Mouse (Mus musculus) heart, postnatal 14 days (tissue): Measurements from ENCODE around the gene Zmiz1. TPM values are rescaled to one million over a fixed set of nuclear protein-coding genes. Genes with fewer than 3 reads are reported as not detected.
A peak's percentile ranks its signal among the peaks of the same experiment; 100 is the strongest.

ENCODE experiments used
- DNase-seq, 2 experiments: peaks; one replicate each; pipeline ENCODE4 v3.0.0; 2021 to 2022
- intact Hi-C: fragments of 180-260 bp; cut with DNase I; formaldehyde crosslinking; loops from one replicate; pipeline ENCODE4 v1.15.1; 2025
- total RNA-seq, 2 experiments: library from RNA; stranded (reverse); gene quantifications; 2 replicates each; pipeline ENCODE4 v1.2.3; 2021

The Zmiz1 gene
- total RNA-seq, 2 experiments from 2014 or later: 53.9 to 59.4 TPM

DNA sequence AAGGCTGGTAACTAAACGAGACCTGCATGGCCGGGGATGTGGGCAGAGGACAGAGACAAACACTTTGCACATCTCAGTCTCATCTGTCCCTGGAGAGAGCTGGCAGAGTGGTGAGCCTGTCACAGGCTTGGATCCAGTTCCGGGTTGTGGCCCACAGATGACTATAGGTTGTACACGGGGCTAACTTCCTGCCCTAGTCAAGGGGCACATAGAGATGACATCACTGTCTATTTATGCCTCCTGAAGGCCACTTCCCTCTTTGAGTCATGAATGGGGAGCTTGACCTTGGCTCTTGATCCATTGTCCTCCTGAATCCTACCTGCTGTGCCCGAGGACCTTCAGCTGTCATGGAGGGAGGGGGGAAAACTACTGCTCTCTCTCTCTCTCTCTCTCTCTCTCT lies 25.1 kb downstream of the Zmiz1 start:
- no peak for DNase-seq
- intact Hi-C loops: no loop called here

DNA sequence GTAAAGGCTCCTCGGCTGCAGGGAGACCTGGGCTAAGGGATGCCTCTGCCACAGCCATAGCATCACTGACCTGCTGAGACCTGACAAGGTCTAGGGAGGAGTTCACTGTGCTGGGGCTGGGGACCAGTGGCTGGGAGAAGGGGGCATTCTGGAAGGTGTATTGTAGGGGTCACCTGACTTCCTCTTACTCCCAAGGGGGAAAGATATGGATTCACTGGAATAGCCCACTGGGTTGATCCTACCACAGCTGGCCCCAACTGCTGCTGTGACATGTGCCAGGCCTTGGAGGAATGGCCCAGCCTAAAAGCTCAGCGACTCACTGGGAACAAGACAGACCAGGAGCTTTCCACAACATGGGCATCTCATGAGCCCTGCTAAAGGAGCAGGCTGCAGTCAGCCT lies 27.2 kb downstream of the Zmiz1 start:
- intact Hi-C loops: no loop called here
- DNase-seq: no peak

DNA sequence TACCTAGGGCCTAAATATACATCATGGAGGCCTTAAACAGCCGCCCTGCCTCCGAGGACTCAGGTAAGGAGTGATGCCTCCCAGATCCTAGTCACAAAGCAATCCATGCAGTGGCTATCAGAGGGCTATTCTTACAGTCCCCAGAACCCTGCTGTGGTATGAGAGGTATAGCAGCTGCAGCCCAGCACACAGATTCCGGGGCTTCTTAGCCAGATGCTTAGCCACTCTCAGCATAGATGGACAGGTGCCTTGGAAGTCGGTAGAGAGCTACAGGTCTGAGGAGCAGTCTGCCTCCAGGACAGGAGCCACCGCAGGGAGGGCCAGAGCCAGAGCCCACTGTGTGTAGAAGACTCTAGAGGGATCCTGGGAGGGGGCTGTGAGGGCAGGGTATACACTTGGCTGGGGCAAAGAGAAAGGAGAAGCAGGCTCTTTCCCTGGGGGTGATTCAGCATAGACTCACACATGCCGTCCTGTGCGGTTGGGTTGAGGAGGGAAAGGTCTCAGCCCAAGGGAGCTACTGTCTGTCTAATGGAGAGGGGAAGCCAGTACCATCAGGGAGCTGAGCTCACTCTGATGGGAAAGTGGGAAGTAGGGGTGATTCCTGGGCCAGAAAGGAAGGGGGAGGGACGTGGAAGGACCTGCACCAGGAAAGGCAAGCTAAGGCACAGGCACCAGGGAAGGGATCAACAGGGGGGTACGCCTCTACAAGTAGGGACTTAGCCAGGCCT lies 27.9 kb downstream of the Zmiz1 start:
- intact Hi-C loops: no loop called here
- DNase-seq: no peak

DNA sequence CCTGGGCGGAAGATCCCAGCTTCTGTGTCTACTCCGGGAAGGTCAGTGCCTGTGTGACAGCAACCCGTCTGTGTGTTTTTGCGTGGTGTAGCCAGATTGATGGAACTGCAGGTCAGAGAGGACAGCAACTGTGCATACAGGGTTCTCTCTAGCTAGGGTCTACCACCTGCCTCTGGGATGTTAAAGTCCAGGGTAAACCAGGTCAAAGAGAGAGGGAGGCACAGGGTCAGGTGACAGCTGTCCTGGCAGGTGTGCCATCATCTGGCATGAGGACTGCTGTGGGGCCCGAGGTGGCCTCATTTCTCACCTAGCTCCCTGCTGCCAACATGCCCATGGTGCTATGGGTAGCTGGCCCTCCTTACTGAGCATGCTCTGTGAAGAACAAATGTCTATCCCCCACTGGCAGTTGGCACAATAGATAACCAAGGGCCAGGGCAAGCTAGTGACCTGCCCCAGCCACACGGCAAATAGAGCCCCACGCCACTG lies 28.5 kb downstream of the Zmiz1 start:
- intact Hi-C loops: no loop called here
- DNase-seq: no peak

DNA sequence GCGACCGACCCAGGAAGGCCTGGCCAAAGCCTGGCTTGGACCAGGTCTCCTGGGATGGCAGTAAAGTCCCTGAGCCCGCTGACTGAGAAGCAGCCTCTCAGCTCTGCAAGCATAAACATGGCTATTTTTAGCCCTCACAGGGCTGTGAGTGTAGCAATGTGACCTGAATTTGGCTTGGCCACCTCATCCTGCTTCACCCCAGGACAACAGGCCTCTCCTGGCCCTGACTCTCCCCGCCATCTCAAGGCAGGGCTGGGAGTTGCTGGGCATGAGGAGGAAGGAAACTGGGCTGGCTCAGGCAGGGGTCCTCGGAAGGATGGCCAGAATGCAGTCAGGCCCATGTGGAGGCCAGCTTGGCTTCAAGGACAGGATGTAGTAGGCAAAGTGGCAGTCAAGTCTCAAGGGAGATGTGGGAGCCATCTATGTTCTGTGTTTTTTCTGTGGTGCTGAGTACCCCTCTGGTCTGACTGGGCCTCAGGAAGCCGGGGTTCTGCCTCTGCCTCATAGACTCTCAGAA lies 29.2 kb downstream of the Zmiz1 start:
- intact Hi-C loops: no loop called here
- DNase-seq: peak; percentile 67 to 77

DNA sequence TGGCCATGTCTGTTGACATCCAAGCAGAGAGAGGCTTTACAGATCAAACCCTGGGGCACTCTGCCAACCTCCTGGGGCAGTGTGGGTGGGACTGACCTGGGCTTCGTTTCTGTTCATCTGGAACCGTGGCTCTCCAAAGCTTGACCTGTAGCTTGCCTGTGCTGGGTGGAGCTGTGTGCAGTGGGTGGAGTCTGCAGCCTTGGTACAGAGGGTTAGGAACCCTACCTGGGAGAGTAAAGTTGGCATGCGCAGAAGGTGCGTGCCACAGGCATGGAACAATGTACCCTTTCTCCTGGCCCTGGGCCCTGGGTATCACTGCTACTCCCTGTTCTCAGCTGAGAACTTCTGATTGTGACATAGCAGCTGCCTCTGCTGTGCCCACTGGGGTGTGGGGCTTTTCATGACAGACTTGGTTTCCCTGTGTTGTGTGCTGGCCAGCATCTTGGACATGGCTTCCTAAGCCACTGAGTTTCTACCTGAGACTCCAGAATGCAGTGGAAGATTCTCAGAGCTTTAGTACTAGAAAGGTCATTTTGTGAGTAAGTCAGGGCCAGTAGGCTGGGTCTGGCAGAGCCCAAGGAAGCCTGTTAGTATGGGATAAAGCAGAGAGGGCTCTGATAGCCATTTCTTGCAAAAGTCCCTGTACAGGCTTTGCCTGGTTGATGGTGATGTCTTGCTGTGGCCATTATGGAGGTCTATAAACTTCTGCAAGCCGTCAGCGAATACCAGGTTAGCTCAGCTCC lies 30.5 kb downstream of the Zmiz1 start:
- intact Hi-C loops: no loop called here
- DNase-seq: peak; percentile 34 to 52

DNA sequence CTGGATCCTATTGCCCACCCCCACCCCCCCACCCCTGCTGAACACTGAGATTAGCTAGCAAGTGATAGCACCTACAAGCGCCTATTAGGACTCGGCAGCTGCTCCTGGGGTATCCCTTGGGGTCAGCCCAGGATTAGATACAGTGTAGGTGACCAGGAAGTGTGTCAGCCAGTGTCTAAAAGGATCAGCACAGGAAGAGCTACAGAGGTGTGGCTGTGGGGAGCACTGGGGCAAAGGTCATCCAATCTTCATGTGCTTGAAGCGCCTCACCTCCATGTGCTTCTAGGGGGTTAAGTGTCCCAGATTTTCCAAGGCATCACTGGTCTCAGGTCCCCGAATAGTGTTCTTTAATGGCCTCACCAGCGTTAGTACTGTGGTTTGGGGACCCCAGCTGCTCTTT lies 33.0 kb downstream of the Zmiz1 start:
- no peak for DNase-seq
- intact Hi-C loops: no loop called here

DNA sequence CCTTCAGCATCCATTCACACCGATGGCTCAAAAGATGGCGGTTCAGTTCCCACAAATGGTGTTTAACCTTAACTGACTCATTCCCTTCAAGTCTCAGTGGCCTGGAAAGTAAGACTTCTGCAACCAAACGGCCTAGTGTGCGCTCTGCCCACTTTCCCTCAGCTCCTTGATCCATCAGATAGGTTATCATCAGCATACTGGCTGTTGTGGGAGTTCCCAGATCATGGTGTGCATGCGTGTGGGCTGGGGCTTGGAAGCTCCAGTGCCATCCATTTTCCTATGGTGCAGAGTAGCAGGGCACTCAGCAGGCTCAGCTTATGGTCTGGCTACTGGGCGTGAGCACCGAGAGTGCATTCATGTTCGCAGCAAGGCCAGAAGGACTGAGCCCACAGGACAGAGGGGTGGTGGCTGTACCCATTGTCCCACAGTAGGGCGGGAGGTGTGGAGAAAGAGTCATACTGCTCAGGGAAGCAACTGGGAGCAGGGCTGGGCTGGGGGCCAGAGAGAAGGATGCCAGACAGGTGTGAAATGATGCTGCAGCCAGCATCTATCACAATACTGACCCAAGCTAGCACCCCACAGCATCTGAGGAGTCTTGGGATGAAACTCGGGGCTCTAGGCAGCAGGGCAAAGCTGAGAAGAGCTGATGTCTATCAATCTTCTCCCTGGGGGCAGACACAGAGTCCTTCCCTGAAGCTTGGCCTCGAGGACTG lies 33.7 kb downstream of the Zmiz1 start:
- intact Hi-C loops: no loop called here
- DNase-seq: no peak

DNA sequence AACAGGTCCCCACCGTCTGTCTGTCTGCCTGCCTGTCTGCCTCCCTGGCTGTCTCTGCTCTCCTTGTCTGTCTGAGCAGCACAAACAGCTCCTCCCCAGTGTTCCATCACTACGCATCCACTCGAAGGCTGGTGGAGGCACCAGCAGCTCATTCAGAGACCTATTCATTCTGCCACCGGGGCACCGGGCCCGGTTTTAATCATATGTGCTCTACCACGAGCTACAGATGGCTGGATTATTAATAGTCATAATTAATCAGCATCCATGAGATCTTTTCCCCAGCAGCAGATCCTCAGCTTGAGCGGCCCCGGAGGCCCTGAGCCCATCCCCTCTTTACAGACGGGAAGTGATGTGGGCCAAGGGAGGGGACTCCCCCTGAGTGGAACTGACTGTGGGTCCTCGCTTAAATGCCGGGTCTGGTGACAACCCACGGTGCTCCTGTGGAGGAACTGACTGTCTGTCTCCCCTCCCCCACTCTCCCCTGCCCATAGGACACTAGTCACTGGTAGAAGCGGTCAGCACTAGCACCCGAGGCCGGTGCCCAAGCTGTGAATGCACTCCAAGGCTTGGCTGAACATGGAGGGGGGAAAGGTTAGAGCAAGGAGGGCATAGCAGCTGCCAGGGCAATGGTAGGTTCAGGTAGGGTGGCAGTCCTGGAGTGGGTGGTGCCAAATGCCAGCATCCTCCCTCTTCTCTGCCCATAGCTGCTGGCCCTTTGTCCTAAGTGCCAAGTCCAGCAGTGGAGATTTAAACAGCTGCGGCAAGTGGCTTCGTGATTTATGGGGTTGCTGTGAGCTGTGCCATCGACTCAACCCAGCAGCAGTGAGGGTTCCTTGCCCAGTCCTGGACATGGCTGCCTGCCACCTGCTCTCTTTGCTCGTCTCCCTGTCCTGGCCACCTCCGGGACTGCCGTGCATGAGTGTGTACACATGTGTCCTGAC lies 34.6 kb downstream of the Zmiz1 start:
- intact Hi-C loops: no loop called here
- no peak for DNase-seq

DNA sequence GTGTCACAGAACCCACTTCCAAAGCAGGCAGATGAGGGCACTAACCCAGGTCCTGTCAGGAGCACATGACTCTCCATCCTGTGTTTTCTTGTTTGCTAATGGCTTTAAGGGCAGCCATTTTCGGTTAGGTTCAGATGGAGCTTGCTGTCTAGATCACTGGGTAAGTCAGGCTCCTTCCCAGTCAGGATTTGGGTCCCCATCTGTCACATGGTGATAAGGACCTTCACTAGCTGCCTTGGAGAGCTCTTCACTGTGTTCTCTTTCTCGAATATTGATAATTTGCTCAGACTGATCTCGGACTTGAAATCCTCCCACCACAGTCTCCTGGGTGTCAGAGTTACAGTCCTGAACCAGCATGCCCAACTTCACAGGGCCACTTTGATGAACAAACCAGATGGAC lies 35.8 kb downstream of the Zmiz1 start:
- intact Hi-C loops: no loop called here
- DNase-seq: no peak

DNA sequence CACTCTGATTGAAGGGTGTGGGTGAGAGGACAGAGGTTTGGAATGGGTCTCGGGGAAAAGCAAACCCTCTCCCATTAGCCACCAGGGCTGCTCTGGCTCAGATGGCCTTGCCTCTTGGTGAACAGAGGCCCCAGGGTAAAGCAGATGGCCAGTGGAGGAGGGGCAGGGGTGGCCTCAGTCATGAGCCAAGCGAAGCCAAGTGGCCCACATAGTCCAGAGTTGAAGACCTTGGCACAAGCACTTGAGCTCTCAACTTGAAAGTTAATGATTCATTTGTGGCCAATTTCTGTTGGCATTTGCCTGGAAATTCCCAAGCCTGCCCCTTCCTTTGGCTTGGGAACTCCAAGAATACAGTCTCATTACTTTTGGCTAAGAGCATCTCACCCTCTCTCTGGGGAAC lies 37.1 kb downstream of the Zmiz1 start:
- no peak for DNase-seq
- intact Hi-C loops: no loop called here

DNA sequence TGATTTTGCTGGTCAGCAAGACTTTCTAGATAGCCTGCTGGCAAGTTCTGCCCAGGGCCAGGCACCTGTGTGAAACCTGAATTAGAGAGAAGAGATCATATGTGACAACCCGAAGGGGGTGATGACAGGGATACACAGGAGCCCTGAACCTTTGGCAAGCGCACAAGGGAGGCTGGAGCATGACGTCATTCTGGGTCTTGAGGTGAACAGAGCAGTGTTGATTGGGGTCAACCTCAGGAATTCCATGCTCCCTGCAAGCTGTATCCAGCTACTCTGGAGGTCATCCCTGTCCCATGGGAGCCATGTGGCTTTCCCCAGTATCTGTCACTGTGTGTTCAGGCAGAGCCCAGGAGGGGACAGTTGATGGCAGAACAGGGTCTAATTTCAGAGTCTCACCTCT lies 38.0 kb downstream of the Zmiz1 start:
- DNase-seq: no peak
- intact Hi-C loops: no loop called here

DNA sequence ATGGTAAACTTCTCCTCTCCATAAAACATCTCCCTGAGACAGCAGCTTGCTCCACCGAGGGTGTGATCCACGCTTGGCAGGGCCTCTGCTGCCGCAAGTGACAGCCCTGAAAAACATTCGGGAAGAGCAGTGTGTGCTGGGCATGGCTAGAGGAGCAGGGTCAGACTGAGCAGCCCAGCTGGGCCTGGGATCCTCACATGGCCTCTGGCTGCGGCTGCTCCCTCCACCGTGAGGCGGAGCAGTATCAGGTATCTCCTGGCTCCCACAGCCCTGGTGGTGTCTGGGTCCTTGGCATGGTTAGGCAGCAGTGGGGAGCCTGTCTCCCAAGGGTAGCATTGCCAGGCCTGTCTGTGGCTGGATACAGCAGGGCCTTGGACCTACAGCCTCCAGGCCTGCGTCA lies 38.6 kb downstream of the Zmiz1 start:
- peak in 1 of 2 experiments; percentile 61 for DNase-seq
- intact Hi-C loops: no loop called here

DNA sequence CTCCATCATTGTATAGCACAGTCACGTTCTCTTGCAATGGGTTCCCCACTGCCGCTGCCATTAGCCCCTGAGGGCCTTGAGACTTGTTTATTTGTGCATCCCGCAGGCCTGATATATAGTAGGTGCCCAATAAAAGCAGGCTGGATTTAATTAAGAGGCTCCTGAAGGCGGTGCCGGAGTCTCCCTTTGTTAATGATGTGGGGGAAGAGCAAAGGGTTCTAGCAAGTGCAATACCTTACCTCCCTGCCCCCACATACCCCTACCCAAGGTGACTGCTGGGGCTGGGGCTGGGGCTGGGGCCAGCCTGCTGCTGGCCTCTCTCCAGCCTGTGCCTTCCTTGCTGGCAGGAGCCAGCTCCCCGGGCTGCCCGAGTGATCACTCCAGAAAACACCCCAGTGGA lies 39.4 kb downstream of the Zmiz1 start:
- intact Hi-C loops: no loop called here
- no peak for DNase-seq

DNA sequence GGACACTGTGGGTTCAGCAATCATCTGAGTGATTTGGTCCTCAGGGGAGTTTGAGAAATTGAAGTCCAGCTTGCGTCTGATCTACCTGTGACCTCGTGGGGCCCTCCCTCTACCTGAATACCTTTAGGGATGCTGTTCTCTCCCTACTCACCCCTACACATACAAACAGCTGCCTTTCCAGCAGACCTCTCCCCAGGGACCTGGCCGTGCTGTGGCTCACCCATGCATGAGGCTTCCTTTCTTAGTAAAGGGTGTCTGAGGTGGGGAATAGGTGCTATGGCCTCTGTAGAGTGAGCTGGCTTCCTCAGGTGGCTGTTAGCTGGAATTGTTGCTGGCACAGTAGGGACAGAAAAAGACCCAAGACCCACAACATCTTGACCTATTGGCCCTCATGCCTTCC lies 40.5 kb downstream of the Zmiz1 start:
- intact Hi-C loops: no loop called here
- DNase-seq: no peak

DNA sequence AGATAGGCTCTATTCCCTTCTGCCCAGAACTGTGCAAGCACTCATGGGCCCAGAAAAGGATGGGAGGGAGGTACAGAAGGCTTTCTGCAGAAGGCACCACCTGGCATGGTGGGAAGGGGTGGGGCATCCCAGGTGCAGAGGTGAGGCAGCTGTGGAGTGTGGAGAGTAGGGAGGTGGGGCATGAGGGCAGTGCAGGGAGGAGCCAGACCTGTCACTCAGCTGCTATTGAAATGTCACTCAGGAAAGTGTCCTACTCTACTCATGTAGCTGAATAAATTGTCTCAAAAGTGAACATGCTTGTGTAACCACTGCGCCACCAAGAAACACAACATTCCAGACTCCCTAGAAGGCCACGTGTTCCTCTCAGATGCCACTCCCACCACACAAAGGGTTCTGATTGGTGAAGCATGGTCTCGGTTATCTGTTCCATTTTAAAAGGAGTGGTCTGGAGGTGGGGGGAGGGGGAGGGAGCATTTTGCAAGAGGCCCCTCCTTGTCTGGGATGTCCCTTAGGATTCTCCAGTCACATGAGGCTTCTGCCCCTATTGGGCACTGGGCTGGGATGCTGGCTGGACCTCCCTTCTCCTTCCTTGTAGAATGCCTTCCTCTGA lies 41.6 kb downstream of the Zmiz1 start:
- intact Hi-C loops: no loop called here
- no peak for DNase-seq

DNA sequence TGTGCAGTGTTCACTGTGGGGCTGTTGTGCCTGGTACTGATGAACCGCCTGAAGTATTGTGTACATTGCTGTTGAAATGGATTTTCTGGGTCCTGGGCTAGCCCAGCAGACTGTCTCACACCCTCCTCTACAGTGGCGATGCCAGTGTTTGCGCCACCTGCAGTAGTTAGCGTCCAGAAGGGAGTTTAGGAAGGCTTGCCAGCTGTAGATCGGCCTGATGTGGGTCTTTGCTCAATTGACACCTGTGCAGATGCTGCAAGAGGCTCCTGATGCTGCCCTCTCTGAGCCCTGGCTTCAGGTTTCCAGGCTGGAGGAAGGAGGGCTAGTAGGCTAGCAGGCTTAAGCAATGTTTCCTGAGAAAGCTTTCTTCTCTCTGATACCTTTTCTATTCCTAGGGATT lies 42.5 kb downstream of the Zmiz1 start:
- no peak for DNase-seq
- intact Hi-C loops: no loop called here

DNA sequence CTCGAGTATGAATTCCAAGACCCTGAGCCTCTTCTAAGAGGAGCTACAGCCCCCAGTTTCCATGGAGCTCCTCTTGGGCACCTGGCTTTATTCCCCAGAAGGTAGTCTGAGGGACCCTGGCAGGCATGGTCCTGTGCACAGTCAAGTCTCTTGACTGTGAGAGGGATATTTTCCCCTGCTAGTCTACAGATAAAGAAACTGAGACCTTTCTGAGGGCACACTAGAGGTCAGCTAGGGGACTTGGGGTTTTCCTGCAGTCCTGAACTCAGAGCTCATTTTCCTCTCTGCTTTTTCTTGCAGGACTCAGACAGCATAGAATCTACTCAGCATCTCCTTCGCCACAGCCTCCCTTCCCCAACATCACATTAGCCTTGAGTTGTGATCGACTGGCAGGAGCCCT lies 43.4 kb downstream of the Zmiz1 start:
- DNase-seq: no peak
- intact Hi-C loops: no loop called here

DNA sequence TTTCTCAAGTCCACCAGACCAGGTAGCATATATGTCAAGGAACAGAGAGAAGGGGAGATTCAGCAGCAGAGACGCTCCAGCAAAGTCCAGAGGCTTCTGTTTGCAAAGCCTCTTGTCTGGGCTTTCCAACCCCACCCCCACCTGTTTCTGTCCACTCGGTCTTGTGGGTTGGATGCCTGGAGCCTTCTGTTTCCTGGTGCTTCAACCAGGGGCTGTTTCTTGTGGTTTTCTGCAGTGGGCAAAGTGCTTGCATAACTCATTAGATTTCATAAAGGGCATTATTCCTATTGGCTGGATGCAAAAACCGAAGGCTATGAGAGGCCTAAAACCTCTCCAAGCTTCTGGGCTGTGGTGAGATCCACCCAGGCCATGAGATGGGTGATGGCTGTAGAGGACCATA lies 45.3 kb downstream of the Zmiz1 start:
- DNase-seq: no peak
- intact Hi-C loops: no loop called here

DNA sequence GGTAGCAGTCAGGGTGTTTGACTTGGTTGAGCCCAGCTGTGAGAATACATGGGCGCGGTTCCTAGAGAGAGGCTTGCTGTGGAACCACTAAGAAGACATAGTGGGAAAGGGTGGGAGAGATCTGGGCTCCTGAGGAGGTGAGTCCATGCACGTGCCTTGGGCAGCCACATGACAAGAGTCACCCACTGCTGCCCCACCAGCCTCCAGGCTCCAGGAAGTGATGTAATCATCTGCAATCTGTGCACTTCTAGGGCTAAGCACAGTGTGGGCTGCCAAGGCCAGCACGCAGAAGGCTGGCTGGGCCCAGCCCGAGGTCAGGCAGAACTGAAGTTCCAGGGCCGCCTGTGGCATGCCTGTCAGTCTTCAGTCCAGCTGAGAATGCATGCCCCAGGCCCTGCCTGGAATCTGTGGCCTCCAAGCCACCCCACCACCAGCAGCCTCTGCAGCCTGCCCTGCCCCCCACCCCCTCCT lies 46.3 kb downstream of the Zmiz1 start:
- peak in 1 of 2 experiments; percentile 54 for DNase-seq
- intact Hi-C loops: no loop called here
